Mouse (Mus musculus): Measurements from ENCODE around the gene Cyp2d11.

DNA sequence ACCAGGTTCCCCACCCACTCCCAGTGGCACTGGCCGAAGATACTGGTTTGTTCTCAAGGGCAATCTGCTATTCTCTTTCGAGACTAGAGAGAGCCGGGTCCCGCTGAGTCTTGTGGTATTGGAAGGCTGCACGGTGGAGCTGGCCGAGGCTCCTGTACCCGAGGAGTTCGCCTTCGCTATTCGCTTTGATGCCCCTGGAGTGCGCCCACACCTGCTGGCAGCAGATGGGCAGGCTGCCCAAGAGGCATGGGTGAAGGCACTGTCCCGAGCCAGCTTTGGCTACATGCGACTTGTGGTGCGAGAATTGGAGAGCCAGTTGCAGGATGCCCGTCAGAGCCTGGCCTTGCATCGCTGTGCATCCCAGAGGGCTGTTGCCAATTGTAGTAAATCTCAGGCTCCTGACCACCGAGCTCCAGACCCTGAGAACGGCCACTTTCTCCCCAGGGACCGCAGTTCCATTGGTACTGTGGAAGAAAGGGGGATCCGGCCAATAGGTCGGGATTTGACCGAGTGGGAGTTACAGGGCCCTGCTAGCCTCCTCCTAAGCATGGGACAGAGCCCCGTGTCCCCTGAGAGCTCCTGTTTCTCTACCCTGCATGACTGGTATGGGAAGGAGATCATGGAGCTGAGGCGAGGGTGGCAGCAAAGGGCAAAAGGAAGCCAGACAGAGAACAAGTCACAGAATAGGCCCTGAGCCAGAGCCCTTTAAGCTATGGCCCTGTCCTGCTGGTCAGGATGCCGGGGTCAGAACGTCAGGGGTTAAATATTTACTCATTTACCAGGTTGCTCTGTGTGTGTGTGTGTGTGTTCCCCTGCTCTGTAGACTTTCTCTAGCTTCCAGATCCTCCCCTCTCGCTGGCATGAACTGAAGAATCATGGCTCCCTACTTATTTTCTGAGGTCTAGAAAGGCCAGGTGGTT, 50.2 kb downstream of the Cyp2d11 start:
- TF ChIP-seq CTCF (IDR thresholded peaks at IDR 0.05; ENCODE audit: low read depth) (no peak), EP300 (optimal IDR thresholded peaks at IDR 0.05) (no peak)

Measured in stomach, postnatal 0 days (tissue).